Mouse (Mus musculus): ENCODE data around the gene Mapk8ip2. TPM values are rescaled to one million over a fixed set of nuclear protein-coding genes. Genes with fewer than 3 reads are reported as not detected.

The Mapk8ip2 gene
- 0.02 and 0.05 TPM in 2 replicates for polyA plus RNA-seq (2015; fragmentation: Nextera tagmentation; extraction: Ambion mirVana)

DNA sequence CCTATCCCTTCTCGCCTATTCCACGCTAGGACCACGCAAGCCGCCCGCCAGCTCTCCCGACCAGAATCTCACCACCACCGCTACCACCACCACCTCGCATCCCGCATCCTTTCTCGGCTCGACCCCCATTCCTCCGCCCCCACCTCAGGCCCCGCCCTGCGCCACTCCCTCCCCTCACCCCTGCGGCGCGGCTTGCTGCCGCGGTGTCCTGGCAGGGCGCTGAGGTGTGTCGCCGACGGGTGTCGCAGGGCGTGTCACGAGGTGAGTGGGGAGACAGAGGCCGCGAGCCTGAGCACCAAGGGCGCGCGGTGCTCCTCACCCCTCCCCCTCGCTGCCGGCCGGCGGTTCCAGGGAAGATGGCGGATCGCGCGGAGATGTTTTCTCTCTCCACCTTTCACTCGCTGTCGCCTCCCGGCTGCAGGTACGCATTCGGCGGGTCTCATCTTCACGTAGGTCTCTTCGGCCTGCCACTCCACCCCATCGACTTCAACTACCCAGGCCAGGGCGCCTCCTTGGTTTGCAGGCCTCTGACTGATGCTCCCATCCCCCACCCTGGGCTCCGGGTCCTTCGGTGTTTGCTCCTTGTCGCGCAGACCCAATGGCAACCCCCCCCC lies at the start of gene Mapk8ip2:
TSS of gene Mapk8ip2 (plus strand) at position 49 of the 614 bp plus-strand sequence.
- Histone ChIP-seq H3K27ac (replicated peaks) (no peak within 1 kb of the TSS), H3K9me3 (replicated peaks) (no peaks in the 10 kb centered on the region), H3K4me2 (peak within 1 kb of the TSS; percentile 54), H3K4me3 (replicated peaks) (peak within 1 kb of the TSS; percentile 32), H3K4me1 (replicated peaks) (peaks cover 9% of the 10 kb centered on the region; the same call in 1 of the 2 replicates), H3K36me3 (replicated peaks) (no peaks in the 10 kb centered on the region), H3K9ac (no peak within 1 kb of the TSS), H3K27me3 (peaks cover 86% of the 10 kb centered on the region)
- WGBS (ENCODE audit: insufficient replicate concordance): 3% methylated on average over 53 of the region's 53 CpGs
- ATAC-seq (ENCODE audit: insufficient read depth): no peak

- no peak for ATAC-seq (ENCODE audit: insufficient read depth)
- H3K4me3 ChIP-seq (replicated peaks): no peak overlapping the region
- H3K9me3 ChIP-seq (replicated peaks): no peaks in the 10 kb centered on the region
- H3K27me3 ChIP-seq: no peaks in the 10 kb centered on the region
- H3K36me3 ChIP-seq (replicated peaks): no peaks in the 10 kb centered on the region
- H3K4me2 ChIP-seq: no peak overlapping the region
- WGBS (ENCODE audit: insufficient replicate concordance): 61% methylated on average over 10 of the region's 10 CpGs
- H3K4me1 ChIP-seq (replicated peaks): no peaks in the 10 kb centered on the region
- H3K9ac ChIP-seq: no peak overlapping the region
- no peak overlapping the region for H3K27ac ChIP-seq (replicated peaks)
Observed at GRCm38 (mm10) chr15:89404831-89405623, 48.7 kb upstream of the Mapk8ip2 start.

DNA sequence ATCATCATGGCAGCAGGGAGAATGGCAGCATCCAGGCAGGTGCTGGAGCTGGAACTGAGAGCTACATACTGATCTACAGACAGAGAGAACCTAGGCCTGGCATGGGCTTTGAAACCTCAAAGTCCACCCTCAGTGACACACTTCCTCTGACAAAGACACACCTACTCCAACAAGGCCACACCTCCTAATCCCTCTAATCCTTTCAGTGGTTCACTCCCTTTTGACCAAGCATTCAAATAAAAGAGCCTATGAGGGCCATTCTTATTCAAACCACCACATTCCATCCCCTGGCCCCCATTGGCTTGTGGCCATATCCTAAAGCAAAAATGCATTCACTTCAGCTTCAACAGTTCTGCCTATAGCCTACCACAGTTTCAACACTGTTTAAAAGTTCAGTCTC lies 47.0 kb upstream of the Mapk8ip2 start:
- no peak for ATAC-seq (ENCODE audit: insufficient read depth)

GRCm38 (mm10) chr15:89410118-89410517 lies 43.6 kb upstream of the Mapk8ip2 start, which contains the start of gene Syce3:
Gene Syce3, minus strand, starts transcription at chr15:89410503.
- Histone ChIP-seq H3K9me3 (replicated peaks) (no peaks in the 10 kb centered on the region), H3K27ac (replicated peaks) (no peak within 1 kb of the TSS), H3K36me3 (replicated peaks) (no peaks in the 10 kb centered on the region), H3K9ac (no peak within 1 kb of the TSS), H3K27me3 (no peaks in the 10 kb centered on the region), H3K4me1 (replicated peaks) (no peaks in the 10 kb centered on the region), H3K4me3 (replicated peaks) (no peak within 1 kb of the TSS), H3K4me2 (no peak within 1 kb of the TSS)
- 76% methylated on average over 24 of the region's 24 CpGs for WGBS (ENCODE audit: insufficient replicate concordance)
- no peak for ATAC-seq (ENCODE audit: insufficient read depth)

More for the DNA sequence above, 47.0 kb upstream of the Mapk8ip2 start:
- Histone ChIP-seq H3K9me3 (replicated peaks) (no peaks in the 10 kb centered on the region), H3K36me3 (replicated peaks) (no peaks in the 10 kb centered on the region), H3K27me3 (no peaks in the 10 kb centered on the region), H3K4me3 (replicated peaks) (no peak overlapping the region), H3K9ac (no peak overlapping the region), H3K4me1 (replicated peaks) (no peaks in the 10 kb centered on the region), H3K27ac (replicated peaks) (no peak overlapping the region), H3K4me2 (no peak overlapping the region)

DNA sequence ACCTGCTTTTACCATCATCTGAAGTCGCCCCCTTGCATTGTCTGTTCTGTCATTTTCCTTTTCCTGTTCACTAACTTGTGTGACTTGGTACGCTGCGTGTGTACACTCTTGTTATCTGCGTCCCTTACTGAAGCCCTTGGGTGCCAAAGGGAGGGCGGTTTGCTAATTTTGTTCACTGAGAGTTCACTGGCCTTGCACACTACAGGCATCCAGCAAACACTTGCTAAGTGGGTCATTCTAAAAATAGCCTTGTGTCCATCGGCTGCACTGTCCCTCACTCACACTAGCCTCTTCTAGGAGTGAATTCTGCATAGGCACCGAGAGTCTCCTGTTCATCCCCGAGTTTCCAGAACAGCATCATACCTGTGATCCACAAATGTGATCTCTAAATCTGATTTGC lies 38.4 kb upstream of the Mapk8ip2 start:
- H3K4me3 ChIP-seq (replicated peaks): no peak overlapping the region
- no peaks in the 10 kb centered on the region for H3K4me1 ChIP-seq (replicated peaks)
- no peak overlapping the region for H3K9ac ChIP-seq
- ATAC-seq (ENCODE audit: insufficient read depth): no peak
- no peak overlapping the region for H3K27ac ChIP-seq (replicated peaks)
- H3K4me2 ChIP-seq: no peak overlapping the region
- no peaks in the 10 kb centered on the region for H3K9me3 ChIP-seq (replicated peaks)
- H3K36me3 ChIP-seq (replicated peaks): 0 out of 2 replicates have a peak, but pooled peaks cover 16% of the 10 kb centered on the region
- H3K27me3 ChIP-seq: no peaks in the 10 kb centered on the region
- 76% methylated on average over 8 of the region's 8 CpGs for WGBS (ENCODE audit: insufficient replicate concordance)

DNA sequence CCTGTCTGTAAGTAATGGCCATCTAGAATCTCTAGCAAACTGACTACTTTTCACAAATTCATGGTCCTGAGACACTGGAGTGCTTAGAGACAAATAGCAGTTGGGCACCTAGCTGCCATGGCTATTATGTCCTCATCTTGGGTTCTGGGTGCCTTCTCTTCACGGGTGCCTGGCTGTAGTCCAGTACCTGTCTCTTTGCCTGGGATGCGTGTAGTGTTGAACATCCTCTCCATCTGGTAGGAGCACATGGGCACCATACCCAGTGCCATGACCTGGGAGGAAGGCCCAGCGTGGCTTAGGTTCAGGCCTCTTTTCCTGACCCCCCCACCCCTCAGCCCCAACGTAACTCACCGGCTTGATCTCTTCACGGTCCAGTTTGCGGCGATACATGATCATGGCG lies 31.8 kb upstream of the Mapk8ip2 start:
- Histone ChIP-seq H3K4me1 (replicated peaks) (peaks cover 9% of the 10 kb centered on the region), H3K9ac (no peak overlapping the region), H3K9me3 (replicated peaks) (no peaks in the 10 kb centered on the region), H3K4me2 (no peak overlapping the region), H3K27ac (replicated peaks) (no peak overlapping the region), H3K4me3 (replicated peaks) (no peak overlapping the region), H3K36me3 (replicated peaks) (peaks cover 29% of the 10 kb centered on the region), H3K27me3 (no peaks in the 10 kb centered on the region)
- no peak for ATAC-seq (ENCODE audit: insufficient read depth)
- WGBS (ENCODE audit: insufficient replicate concordance): 89% methylated on average over 9 of the region's 9 CpGs

- H3K4me2 ChIP-seq: no peak overlapping the region
- peaks cover 30% of the 10 kb centered on the region for H3K36me3 ChIP-seq (replicated peaks)
- no peaks in the 10 kb centered on the region for H3K27me3 ChIP-seq
- no peak overlapping the region for H3K9ac ChIP-seq
- H3K9me3 ChIP-seq (replicated peaks): no peaks in the 10 kb centered on the region
- no peak overlapping the region for H3K27ac ChIP-seq (replicated peaks)
- peaks cover 20% of the 10 kb centered on the region for H3K4me1 ChIP-seq (replicated peaks)
- no peak for ATAC-seq (ENCODE audit: insufficient read depth)
- 71% methylated on average over 8 of the region's 8 CpGs for WGBS (ENCODE audit: insufficient replicate concordance)
- no peak overlapping the region for H3K4me3 ChIP-seq (replicated peaks)
Observed at GRCm38 (mm10) chr15:89424621-89425020, 29.1 kb upstream of the Mapk8ip2 start.

DNA sequence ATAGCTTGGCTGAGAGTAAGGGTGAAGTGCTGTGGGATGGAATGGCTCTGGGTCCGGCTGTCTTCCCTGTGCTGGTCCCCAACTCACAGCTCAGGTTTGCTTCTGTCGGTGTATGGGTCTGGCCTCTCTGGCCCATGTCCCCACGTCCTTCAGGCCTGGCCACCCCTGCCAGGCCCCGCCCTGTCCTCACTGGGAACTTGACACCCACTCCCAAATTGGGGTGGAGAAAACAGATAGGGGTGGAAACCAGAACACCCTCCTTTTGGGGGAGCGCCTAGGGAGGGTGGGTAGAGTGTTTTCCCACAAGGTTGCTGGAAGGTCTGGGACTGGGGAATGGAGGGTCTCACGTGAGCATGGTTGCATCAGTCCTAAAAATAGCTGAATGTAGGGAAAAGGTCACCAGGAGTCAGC lies 28.0 kb upstream of the Mapk8ip2 start, which contains the start of gene Cpt1b:
TSS of gene Cpt1b (minus strand) at position 153 of the 411 bp plus-strand sequence.
- Histone ChIP-seq H3K27ac (replicated peaks) (0 out of 2 replicates have a peak within 1 kb of the TSS, but pooled peaks have one; percentile 41), H3K27me3 (no peaks in the 10 kb centered on the region), H3K9me3 (replicated peaks) (no peaks in the 10 kb centered on the region), H3K9ac (no peak within 1 kb of the TSS), H3K4me1 (replicated peaks) (peaks cover 27% of the 10 kb centered on the region), H3K4me3 (replicated peaks) (no peak within 1 kb of the TSS), H3K36me3 (replicated peaks) (peaks cover 27% of the 10 kb centered on the region), H3K4me2 (peak within 1 kb of the TSS; percentile 47)
- no peak for ATAC-seq (ENCODE audit: insufficient read depth)
- WGBS (ENCODE audit: insufficient replicate concordance): 57% methylated on average over 6 of the region's 6 CpGs

DNA sequence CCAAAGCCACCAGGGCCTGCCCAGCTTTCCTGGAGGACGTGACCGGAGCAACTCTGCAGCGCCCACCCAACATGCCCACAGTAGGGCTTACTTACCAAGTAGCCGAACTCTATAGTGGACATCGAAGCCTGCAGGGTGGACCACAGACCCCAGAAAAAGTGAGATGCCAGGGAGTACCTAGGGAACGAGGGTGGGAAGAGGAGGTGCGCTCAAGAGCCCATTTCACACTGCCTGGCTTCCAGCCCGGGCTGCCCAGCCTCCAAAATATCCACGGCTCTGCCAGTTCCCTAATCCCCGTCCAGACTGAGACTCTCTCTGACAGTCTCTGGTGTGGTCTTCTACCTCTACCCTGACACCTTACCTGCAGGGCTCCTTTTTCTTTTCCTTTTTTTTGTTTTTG lies 27.0 kb upstream of the Mapk8ip2 start:
- Histone ChIP-seq H3K4me2 (no peak overlapping the region), H3K27ac (replicated peaks) (no peak overlapping the region), H3K9me3 (replicated peaks) (no peaks in the 10 kb centered on the region), H3K9ac (no peak overlapping the region), H3K36me3 (replicated peaks) (peaks cover 27% of the 10 kb centered on the region), H3K4me3 (replicated peaks) (no peak overlapping the region), H3K4me1 (replicated peaks) (peaks cover 36% of the 10 kb centered on the region), H3K27me3 (no peaks in the 10 kb centered on the region)
- no peak for ATAC-seq (ENCODE audit: insufficient read depth)
- 84% methylated on average over 10 of the region's 10 CpGs for WGBS (ENCODE audit: insufficient replicate concordance)

DNA sequence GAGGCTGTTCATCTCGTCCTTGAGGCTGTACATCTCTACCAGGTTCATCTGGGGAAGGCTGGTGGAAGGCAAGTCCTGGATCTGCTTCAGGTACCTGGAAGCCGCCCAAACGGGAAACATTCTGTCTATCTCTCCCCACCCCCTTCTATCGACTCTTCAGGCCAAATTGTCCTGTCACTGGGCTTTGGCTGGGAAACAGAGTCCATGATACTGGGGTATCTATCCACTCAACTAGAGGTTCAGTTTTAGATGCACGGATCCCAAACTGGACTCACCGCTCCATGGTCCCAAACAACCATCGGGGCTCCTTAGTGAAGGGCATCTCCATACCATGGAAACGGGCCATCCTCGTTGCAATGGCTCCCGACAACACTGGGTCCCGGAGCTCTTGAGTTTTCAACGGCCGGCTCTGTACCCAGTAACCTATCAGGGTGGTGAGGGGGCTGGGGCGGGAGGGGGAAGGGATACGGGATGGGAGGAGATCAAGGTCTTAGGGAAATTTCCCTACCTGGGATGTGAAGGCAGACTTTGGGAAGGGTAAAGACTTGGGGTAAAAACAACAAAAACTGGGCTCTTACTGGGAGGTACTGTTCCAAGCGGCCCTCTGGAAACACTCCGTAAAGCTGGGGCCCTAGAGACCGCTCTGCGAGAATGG lies 25.4 kb upstream of the Mapk8ip2 start:
- Histone ChIP-seq H3K27ac (replicated peaks) (no peak overlapping the region; the same call in 1 of the 2 replicates), H3K4me3 (replicated peaks) (peak overlapping the region; percentile 85), H3K4me2 (peak overlapping the region; percentile 90), H3K9ac (peak overlapping the region; percentile 84), H3K27me3 (no peaks in the 10 kb centered on the region), H3K36me3 (replicated peaks) (peaks cover 27% of the 10 kb centered on the region), H3K9me3 (replicated peaks) (no peaks in the 10 kb centered on the region), H3K4me1 (replicated peaks) (peaks cover 36% of the 10 kb centered on the region)
- ATAC-seq (ENCODE audit: insufficient read depth): no peak
- WGBS (ENCODE audit: insufficient replicate concordance): 84% methylated on average over 19 of the region's 19 CpGs

- ATAC-seq (ENCODE audit: insufficient read depth): peak; percentile 1; the same call in 1 of the 2 replicates
- peak overlapping the region; percentile 84 for H3K9ac ChIP-seq
- peak overlapping the region; percentile 90 for H3K4me2 ChIP-seq
- H3K27ac ChIP-seq (replicated peaks): peak overlapping the region; percentile 100
- H3K4me3 ChIP-seq (replicated peaks): peak overlapping the region; percentile 85
- H3K27me3 ChIP-seq: no peaks in the 10 kb centered on the region
- H3K4me1 ChIP-seq (replicated peaks): peaks cover 36% of the 10 kb centered on the region
- no peaks in the 10 kb centered on the region for H3K9me3 ChIP-seq (replicated peaks)
- 8% methylated on average over 22 of the region's 22 CpGs for WGBS (ENCODE audit: insufficient replicate concordance)
- peaks cover 27% of the 10 kb centered on the region for H3K36me3 ChIP-seq (replicated peaks)
Observed at GRCm38 (mm10) chr15:89428821-89429351, 24.8 kb upstream of the Mapk8ip2 start.

All from liver, embryonic 15.5 days (tissue).